Mouse (Mus musculus) urinary bladder, postnatal 25 days (tissue): ENCODE data around the gene Cryba4.
A peak's percentile ranks its signal among the peaks of the same experiment; 100 is the strongest.

Source experiments
- DNase-seq: peaks from one replicate; pipeline ENCODE4 v3.0.0; 2022; ENCODE audit warnings: low spot score

Cryba4 gene

GRCm38 (mm10) chr5:112286608-112286983 is 34.3 kb upstream of the Cryba4 start:
- DNase-seq: no peak

GRCm38 (mm10) chr5:112285548-112286085 is 33.3 kb upstream of the Cryba4 start:
- DNase-seq: no peak

GRCm38 (mm10) chr5:112284203-112284582 is 31.9 kb upstream of the Cryba4 start:
- no peak for DNase-seq

GRCm38 (mm10) chr5:112283543-112284202 is 31.4 kb upstream of the Cryba4 start:
- no peak for DNase-seq

- no peak for DNase-seq
Measured at GRCm38 (mm10) chr5:112282780-112283482, 30.6 kb upstream of the Cryba4 start.

- no peak for DNase-seq
Measured at GRCm38 (mm10) chr5:112282123-112282779, 29.9 kb upstream of the Cryba4 start.

- no peak for DNase-seq
Measured at GRCm38 (mm10) chr5:112281676-112282075, 29.4 kb upstream of the Cryba4 start.

GRCm38 (mm10) chr5:112280863-112281660 is 28.7 kb upstream of the Cryba4 start:
- DNase-seq: no peak

GRCm38 (mm10) chr5:112280151-112280550 is 27.8 kb upstream of the Cryba4 start:
- no peak for DNase-seq

GRCm38 (mm10) chr5:112279181-112280021 is 27.1 kb upstream of the Cryba4 start:
- no peak for DNase-seq

- no peak for DNase-seq
Measured at GRCm38 (mm10) chr5:112277906-112278470, 25.7 kb upstream of the Cryba4 start.

- no peak for DNase-seq
Measured at GRCm38 (mm10) chr5:112276907-112277348, 24.6 kb upstream of the Cryba4 start.

- peak; percentile 100 for DNase-seq
Measured at GRCm38 (mm10) chr5:112276267-112276873, 24.1 kb upstream of the Cryba4 start, which contains the start of gene Tpst2. TSS of gene Tpst2 (plus strand) at chr5:112276691.

- no peak for DNase-seq
Measured at GRCm38 (mm10) chr5:112275021-112275804, 22.9 kb upstream of the Cryba4 start.

- DNase-seq: no peak
Measured at GRCm38 (mm10) chr5:112273746-112274463, 21.6 kb upstream of the Cryba4 start.

GRCm38 (mm10) chr5:112272934-112273333 is 20.6 kb upstream of the Cryba4 start:
- no peak for DNase-seq

GRCm38 (mm10) chr5:112270764-112271541 is 18.6 kb upstream of the Cryba4 start:
- DNase-seq: no peak
